Mouse (Mus musculus) midbrain, embryonic 15.5 days (tissue): ENCODE measurements around the gene Slfn9. TPM values are rescaled to one million over a fixed set of nuclear protein-coding genes. Genes with fewer than 3 reads are reported as not detected.

Source experiments
- ATAC-seq: fragments of 200-750 bp; cut with Nextera tagmentation; replicated peaks from 2 replicates; pipeline ENCODE4 v1.8.0; 2017; ENCODE audit warnings: moderate TSS enrichment
- H3K27ac ChIP-seq: fragments of 300-500 bp; sonication (generic); 2 replicates; pipeline ENCODE4 v1.5.1; 2015; ENCODE audit warnings: mild to moderate bottlenecking, inconsistent platforms
- H3K27me3 ChIP-seq: fragments of 300-500 bp; sonication (generic); replicated peaks from 2 replicates; pipeline ENCODE4 v1.6.1; 2015; ENCODE audit warnings: inconsistent platforms
- H3K36me3 ChIP-seq: fragments of 300-500 bp; sonication (generic); replicated peaks from 2 replicates; pipeline ENCODE4 v1.6.1; 2015; ENCODE audit warnings: inconsistent platforms
- H3K4me1 ChIP-seq: fragments of 300-500 bp; sonication (generic); 2 replicates; pipeline ENCODE4 v1.6.1; 2015; ENCODE audit warnings: inconsistent platforms
- H3K4me2 ChIP-seq: fragments of 300-500 bp; sonication (generic); 2 replicates; pipeline ENCODE4 v1.6.1; 2015; ENCODE audit warnings: inconsistent platforms, mild to moderate bottlenecking, moderate library complexity
- H3K4me3 ChIP-seq: fragments of 300-500 bp; sonication (generic); 2 replicates; pipeline ENCODE4 v1.5.1; 2015; ENCODE audit warnings: mild to moderate bottlenecking, inconsistent platforms
- H3K9ac ChIP-seq: fragments of 300-500 bp; sonication (generic); 2 replicates; pipeline ENCODE4 v1.6.1; 2015; ENCODE audit warnings: mild to moderate bottlenecking, inconsistent platforms
- H3K9me3 ChIP-seq: fragments of 300-500 bp; sonication (generic); 2 replicates; pipeline ENCODE4 v1.6.1; 2016; ENCODE audit warnings: inconsistent platforms
- WGBS: fragments of 180-500 bp; shearing (Covaris S2); methylation state at CpG from one replicate; pipeline ENCODE4 v1.1.7; 2015; ENCODE audit warnings: mixed read lengths; 5-methylcytosine and 5-hydroxymethylcytosine counted together
- microRNA-seq: library from miRNA; unstranded; fragments of <30 nt; microRNA quantifications from one replicate; pipeline ENCODE4, GENCODE M21; 2016
- polyA plus RNA-seq: library from polyadenylated mRNA; unstranded; fragments of >200 nt; fragmentation: Nextera tagmentation; extraction: Ambion mirVana; gene quantifications from 2 replicates; pipeline ENCODE4 v1.2.1, GENCODE M21; 2015

Gene Slfn9
- polyA plus RNA-seq, 1 experiment from 2014 or later: 1.9 TPM

- H3K36me3 ChIP-seq: no peaks in the 10 kb centered on the region
- H3K9ac ChIP-seq: no peak overlapping the region
- no peak overlapping the region for H3K4me2 ChIP-seq
- H3K4me3 ChIP-seq: no peak overlapping the region
- peaks cover 33% of the 10 kb centered on the region for H3K27me3 ChIP-seq
- no peaks in the 10 kb centered on the region for H3K9me3 ChIP-seq
- ATAC-seq: no peak
- H3K4me1 ChIP-seq: peaks cover 10% of the 10 kb centered on the region
- H3K27ac ChIP-seq: no peak overlapping the region
- 31% methylated on average over 20 of the region's 20 CpGs for WGBS
Measured at GRCm38 (mm10) chr11:82928897-82929632, 62.6 kb downstream of the Slfn9 start.

Small RNA genes lying within 50 kb of the gene (microRNA-seq; reads per million reads assigned to microRNA genes)
- not detected for gene Gm27598
- gene Mir7679: not detected

Other genes starting within 250 kb of the Slfn9 start
- gene Cct6b, start 227.5 kb downstream of the Slfn9 start, polyA plus RNA-seq: 0.11 and 0.56 TPM in 2 replicates
- gene Zfp830, start 227.5 kb downstream of the Slfn9 start, polyA plus RNA-seq: 28.3 and 31.9 TPM in 2 replicates
- gene Lig3, start 210.7 kb downstream of the Slfn9 start, polyA plus RNA-seq: 27.4 and 29.1 TPM in 2 replicates
- gene Rffl, start 120.6 kb downstream of the Slfn9 start, polyA plus RNA-seq: 4.1 and 4.6 TPM in 2 replicates
- gene Rad51d, start 101.2 kb downstream of the Slfn9 start, polyA plus RNA-seq: 12.1 and 13.9 TPM in 2 replicates
- 0.78 and 1.2 TPM in 2 replicates for gene Fndc8, start 99.7 kb downstream of the Slfn9 start, polyA plus RNA-seq
- gene Nle1, start 83.4 kb downstream of the Slfn9 start, polyA plus RNA-seq: 33.8 and 36.8 TPM in 2 replicates
- gene Unc45b, start 81.3 kb downstream of the Slfn9 start, polyA plus RNA-seq: 1.3 and 2.0 TPM in 2 replicates
- gene Slfn5, start 40.5 kb downstream of the Slfn9 start, polyA plus RNA-seq: 1.4 and 1.8 TPM in 2 replicates
- gene Slfn8, start 29.0 kb upstream of the Slfn9 start, polyA plus RNA-seq: 0.26 and 0.27 TPM in 2 replicates
- gene Slfn2, start 73.3 kb upstream of the Slfn9 start, polyA plus RNA-seq: 1.6 and 2.2 TPM in 2 replicates
- 0.09 and 0.15 TPM in 2 replicates for gene Slfn1, start 125.0 kb upstream of the Slfn9 start, polyA plus RNA-seq
- 0.18 TPM in 2 replicates for gene Slfn4, start 183.4 kb upstream of the Slfn9 start, polyA plus RNA-seq
- gene Slfn3, start 199.5 kb upstream of the Slfn9 start, polyA plus RNA-seq: 0.08 and 0.11 TPM in 2 replicates